Mouse (Mus musculus) lung, postnatal 4 days (tissue): ENCODE results near the gene Tmem165.

Experiments used
- DNase-seq, 2 experiments: peaks; one replicate each; pipeline ENCODE4 v3.0.0; 2021

Tmem165 gene

DNA sequence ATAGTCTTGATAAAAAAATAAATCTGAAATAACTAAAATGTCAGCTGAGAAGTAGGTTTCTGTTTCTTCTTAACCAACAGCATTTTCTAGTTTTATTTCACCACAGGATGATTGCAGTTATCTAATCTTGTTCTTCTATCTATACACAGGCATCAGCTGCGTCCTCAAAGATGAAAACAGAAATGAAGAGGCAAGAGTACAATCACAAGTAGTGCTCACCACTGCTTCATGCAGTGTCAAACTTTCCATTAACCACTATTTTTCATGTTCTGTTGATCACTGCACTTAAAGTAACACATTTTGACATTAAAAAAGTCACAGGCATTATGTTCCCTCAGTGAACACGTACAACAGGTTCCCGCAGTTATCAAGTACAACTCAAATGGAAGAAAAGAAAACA, 67.3 kb downstream of the Tmem165 start:
- DNase-seq, result no peak
